Mouse (Mus musculus) bone marrow, adult 2 months (tissue): Measurements from ENCODE around the gene Mgat5. TPM values are rescaled to one million over a fixed set of nuclear protein-coding genes. Genes with fewer than 3 reads are reported as not detected.

Experiments
- H3K27ac ChIP-seq: fragments of 200-500 bp; 2 replicates; pipeline ENCODE4 v1.5.1; 2012; ENCODE audit warnings: low read depth, mild to moderate bottlenecking, control low read depth, inconsistent platforms, low read length; ENCODE audit not compliant: control insufficient read depth, poor library complexity, insufficient read depth
- H3K4me1 ChIP-seq: fragments of 200-500 bp; 2 replicates; pipeline ENCODE4 v1.6.1; 2011; ENCODE audit warnings: low read length; ENCODE audit not compliant: control insufficient read depth, insufficient read depth
- H3K4me3 ChIP-seq: fragments of 200-500 bp; replicated peaks from 2 replicates; pipeline ENCODE3; 2011; ENCODE audit warnings: mild to moderate bottlenecking, low read depth, low read length, control low read depth; ENCODE audit not compliant: control insufficient read depth
- CTCF ChIP-seq: fragments of 200-500 bp; IDR thresholded peaks from 2 replicates; pipeline ENCODE4 v1.5.1; 2011; ENCODE audit warnings: low read length, control low read depth; ENCODE audit not compliant: control insufficient read depth, insufficient read depth
- POLR2A ChIP-seq: fragments of 200-500 bp; IDR thresholded peaks from 2 replicates; pipeline ENCODE4 v1.6.1; 2011; ENCODE audit warnings: low read depth, mild to moderate bottlenecking, control low read depth, low read length, borderline replicate concordance; ENCODE audit not compliant: control insufficient read depth
- whole genome bisulfite sequencing: fragments of 180-500 bp; shearing (Covaris S2); methylation state at CpG from one replicate; pipeline ENCODE4 v1.1.7; 2018; 5-methylcytosine and 5-hydroxymethylcytosine counted together
- polyA plus RNA-seq: library from polyadenylated mRNA; stranded (reverse); fragments of >200 nt; gene quantifications from 2 replicates; pipeline ENCODE4 v1.2.4, GENCODE M21; 2011; ENCODE audit warnings: low replicate concordance; ENCODE audit not compliant: missing spikeins, insufficient read depth, insufficient read length

Mgat5 gene
- polyA plus RNA-seq, 1 experiment, result 9.7 TPM

DNA sequence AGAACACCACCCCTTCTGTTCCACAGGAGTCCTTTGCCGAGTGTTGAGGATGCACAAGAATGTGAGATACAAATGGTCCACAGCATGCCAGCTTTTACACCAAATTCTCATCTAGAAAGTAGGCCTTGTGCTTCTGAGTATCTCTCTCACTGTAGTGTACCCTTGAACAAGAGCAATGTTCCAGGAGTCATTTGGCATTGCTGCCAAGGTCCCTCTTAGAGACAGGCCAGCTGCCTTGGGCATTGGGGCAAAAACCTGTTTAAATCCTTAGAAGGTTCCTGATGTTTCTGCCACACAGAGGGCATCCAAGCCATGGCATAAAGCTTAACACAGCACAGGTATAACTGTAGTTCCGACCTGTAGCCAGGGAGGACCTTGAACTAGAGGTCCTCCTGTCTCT, 189.9 kb downstream of the Mgat5 start:
- TF ChIP-seq CTCF, result no peak
- no peak for TF ChIP-seq POLR2A
- H3K27ac ChIP-seq, result no peak overlapping the region
- no peaks in the 10 kb centered on the region for H3K4me1 ChIP-seq
- no peak overlapping the region for H3K4me3 ChIP-seq
- 91% methylated on average over 2 of the region's 2 CpGs for WGBS

DNA sequence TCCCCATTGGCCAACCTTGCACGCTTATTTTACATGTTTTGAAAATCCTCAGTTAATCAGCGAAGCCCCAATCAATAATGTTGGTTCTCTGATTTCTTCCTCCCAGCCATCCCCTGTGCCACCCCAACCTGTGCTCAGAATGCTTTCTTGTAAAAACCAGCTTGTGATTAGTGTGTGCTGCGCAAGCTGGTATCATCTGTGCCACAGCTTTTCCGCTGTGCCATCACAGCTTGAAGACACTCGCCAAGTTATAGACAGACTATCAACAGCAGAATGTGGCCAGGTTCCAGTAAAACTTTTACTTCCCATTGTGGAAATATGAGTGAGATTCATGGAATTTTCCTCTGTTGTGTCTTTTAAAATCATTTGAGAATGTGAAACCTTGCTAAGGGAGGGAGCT, 190.9 kb downstream of the Mgat5 start:
- TF ChIP-seq CTCF (no peak), POLR2A (no peak)
- WGBS, result 87% methylated on average over 5 of the region's 5 CpGs

DNA sequence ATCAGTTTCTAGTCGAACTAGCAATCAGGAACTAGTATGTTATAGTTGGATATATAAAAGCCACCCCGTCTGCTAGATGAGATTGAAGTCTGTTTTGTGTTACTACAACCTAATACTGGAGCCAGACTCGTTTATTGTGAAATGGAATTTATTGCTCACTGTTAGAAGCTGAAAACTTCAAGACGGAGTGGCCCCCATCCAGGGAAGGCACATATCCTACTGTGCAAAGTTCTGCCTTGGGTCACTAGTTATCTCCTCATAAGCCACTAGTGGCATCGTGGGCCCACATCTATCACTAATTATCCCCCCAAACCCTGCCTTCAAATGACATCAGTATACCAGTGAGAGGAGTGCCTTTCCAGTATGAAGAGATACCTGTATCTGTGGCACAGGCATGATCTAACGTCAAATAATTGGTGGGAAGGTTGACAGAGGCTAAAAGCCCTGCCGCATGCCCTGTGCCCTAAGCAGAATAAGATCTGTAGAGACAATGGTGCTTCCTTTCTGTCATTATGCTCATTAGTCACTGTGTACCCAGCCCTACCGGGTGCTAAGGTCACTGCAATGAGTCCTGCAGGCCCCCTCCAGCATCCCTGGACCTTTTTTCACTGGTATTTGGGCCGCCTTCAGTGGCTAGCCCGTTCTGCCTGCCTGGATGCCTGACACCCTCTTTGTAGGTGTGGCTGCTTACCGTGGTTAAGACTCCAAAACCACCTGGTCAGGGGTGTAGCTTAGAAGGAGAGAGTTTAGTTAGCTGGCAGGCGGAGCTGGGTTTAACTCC, 191.9 kb downstream of the Mgat5 start:
- Histone ChIP-seq H3K4me3 (no peak overlapping the region), H3K4me1 (no peaks in the 10 kb centered on the region; the same call in 1 of the 2 replicates), H3K27ac (no peak overlapping the region)
- WGBS, result 79% methylated on average over 12 of the region's 12 CpGs
- TF ChIP-seq CTCF (no peak), POLR2A (no peak)

More for the DNA sequence above, 190.9 kb downstream of the Mgat5 start:
- no peak overlapping the region for H3K27ac ChIP-seq
- no peak overlapping the region for H3K4me3 ChIP-seq
- H3K4me1 ChIP-seq, result no peaks in the 10 kb centered on the region

DNA sequence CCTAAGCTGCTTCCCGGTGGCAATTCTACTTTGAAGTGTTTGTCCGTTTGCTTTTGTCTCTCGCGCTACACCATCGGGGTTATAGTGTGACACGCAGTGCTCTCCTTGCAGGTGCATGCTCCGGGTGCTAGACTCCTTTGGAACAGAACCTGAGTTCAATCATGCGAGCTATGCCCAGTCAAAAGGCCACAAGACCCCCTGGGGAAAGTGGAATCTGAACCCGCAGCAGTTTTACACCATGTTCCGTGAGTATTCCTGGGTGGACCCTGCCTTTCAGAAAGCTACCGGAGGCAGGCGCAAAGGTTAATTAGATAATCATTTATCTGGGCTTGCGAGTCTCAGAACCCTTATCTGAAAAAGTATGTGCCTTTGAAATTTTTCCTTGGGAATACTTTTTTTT, 192.6 kb downstream of the Mgat5 start:
- Histone ChIP-seq H3K27ac (no peak overlapping the region), H3K4me3 (no peak overlapping the region), H3K4me1 (no peaks in the 10 kb centered on the region; the same call in 1 of the 2 replicates)
- TF ChIP-seq POLR2A (no peak), CTCF (no peak)
- 89% methylated on average over 13 of the region's 13 CpGs for WGBS

GRCm38 (mm10) chr1:127398186-127398585, 193.4 kb downstream of the Mgat5 start:
- Histone ChIP-seq H3K4me3 (no peak overlapping the region), H3K4me1 (no peaks in the 10 kb centered on the region; the same call in 1 of the 2 replicates), H3K27ac (no peak overlapping the region)
- no peak for TF ChIP-seq CTCF
- TF ChIP-seq POLR2A, result no peak
- 80% methylated on average over 5 of the region's 5 CpGs for WGBS

- WGBS, result 80% methylated on average over 2 of the region's 2 CpGs
- TF ChIP-seq CTCF (no peak), POLR2A (no peak)
Measured at GRCm38 (mm10) chr1:127400198-127400597, 195.4 kb downstream of the Mgat5 start.

GRCm38 (mm10) chr1:127400666-127401065, 195.9 kb downstream of the Mgat5 start:
- Histone ChIP-seq H3K27ac (no peak overlapping the region), H3K4me1 (no peaks in the 10 kb centered on the region; the same call in 1 of the 2 replicates), H3K4me3 (no peak overlapping the region)
- no peak for TF ChIP-seq CTCF
- no peak for TF ChIP-seq POLR2A
- WGBS, result 82% methylated on average over 6 of the region's 6 CpGs

More at GRCm38 (mm10) chr1:127400198-127400597, 195.4 kb downstream of the Mgat5 start:
- Histone ChIP-seq H3K4me3 (no peak overlapping the region), H3K4me1 (no peaks in the 10 kb centered on the region; the same call in 1 of the 2 replicates), H3K27ac (no peak overlapping the region)

DNA sequence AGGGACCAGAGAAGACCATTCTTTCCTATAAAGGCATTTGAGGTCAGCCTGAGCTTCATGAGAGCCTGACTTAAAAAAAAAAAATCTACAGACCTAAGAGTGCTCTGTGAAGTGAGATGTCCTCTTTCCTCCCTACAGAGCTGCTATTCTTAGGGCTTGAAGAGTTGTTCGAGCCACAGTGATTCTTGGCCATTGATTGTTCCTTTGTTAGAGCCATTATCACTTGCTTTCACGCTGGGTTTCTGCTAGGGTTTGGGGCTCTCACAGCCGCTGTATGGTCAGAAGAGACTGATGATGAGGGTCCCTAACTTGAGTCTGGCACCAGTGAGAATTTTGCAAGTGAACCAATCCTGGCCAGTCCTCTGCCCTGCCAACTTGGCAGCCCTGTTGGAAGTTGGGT, 199.8 kb downstream of the Mgat5 start:
- Histone ChIP-seq H3K27ac (no peak overlapping the region), H3K4me1 (no peaks in the 10 kb centered on the region; the same call in 1 of the 2 replicates), H3K4me3 (no peak overlapping the region)
- TF ChIP-seq POLR2A (no peak), CTCF (no peak)
- 91% methylated on average over 3 of the region's 3 CpGs for WGBS
